Mouse (Mus musculus): ENCODE results near the gene BC049762. TPM values are rescaled to one million over a fixed set of nuclear protein-coding genes. Genes with fewer than 3 reads are reported as not detected.
A peak's percentile ranks its signal among the peaks of the same experiment; 100 is the strongest.

BC049762 gene
- polyA plus RNA-seq, 1 experiment from 2014 or later: 0.36 TPM

DNA sequence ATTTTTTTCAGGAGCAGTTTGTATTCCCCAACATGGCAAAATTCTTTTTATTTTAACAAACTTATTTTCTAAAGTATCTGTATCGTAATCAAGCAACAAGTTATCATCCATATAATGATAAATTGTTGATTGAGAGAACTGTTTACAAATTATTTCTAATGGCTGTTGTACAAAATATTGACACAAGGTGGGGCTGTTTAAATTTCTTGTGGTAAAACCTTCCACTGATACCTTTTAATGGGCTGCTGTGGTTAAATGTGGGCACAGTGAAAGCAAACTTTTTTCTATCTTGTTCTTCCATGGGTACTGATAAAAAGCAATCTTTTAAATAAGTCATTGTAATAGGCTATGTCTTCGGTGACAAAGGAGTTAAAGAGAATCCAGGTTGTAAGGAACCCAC lies 19.9 kb downstream of the BC049762 start:
- no peak for ATAC-seq (replicated peaks; ENCODE audit: insufficient number of reproducible peaks, low FRiP score, low TSS enrichment)
- no peak overlapping the region for H3K4me3 ChIP-seq (ENCODE audit: low read depth, low read length)
- H3K36me3 ChIP-seq (ENCODE audit: control insufficient read depth, insufficient read depth, low read length): no peaks in the 10 kb centered on the region
- H3K9me3 ChIP-seq (replicated peaks; ENCODE audit: control insufficient read depth, low read length): no peaks in the 10 kb centered on the region
- no peak overlapping the region for H3K9ac ChIP-seq (ENCODE audit: low read depth, low read length)
- 70% methylated on average over 2 of the region's 2 CpGs for WGBS (ENCODE audit: insufficient replicate concordance)
- no peak overlapping the region for H3K4me2 ChIP-seq
- no peak overlapping the region for H3K27ac ChIP-seq (ENCODE audit: low read depth, low read length)
- H3K27me3 ChIP-seq (ENCODE audit: control insufficient read depth, insufficient read depth, low read length): no peaks in the 10 kb centered on the region
- H3K4me1 ChIP-seq (ENCODE audit: control insufficient read depth, insufficient read depth, low read length): no peaks in the 10 kb centered on the region

GRCm38 (mm10) chr11:51234626-51235025 lies 28.2 kb downstream of the BC049762 start:
- Histone ChIP-seq H3K27me3 (ENCODE audit: control insufficient read depth, insufficient read depth, low read length) (no peaks in the 10 kb centered on the region), H3K27ac (ENCODE audit: low read depth, low read length) (no peak overlapping the region), H3K4me3 (ENCODE audit: low read depth, low read length) (no peak overlapping the region), H3K4me2 (no peak overlapping the region), H3K4me1 (ENCODE audit: control insufficient read depth, insufficient read depth, low read length) (no peaks in the 10 kb centered on the region), H3K9ac (ENCODE audit: low read depth, low read length) (no peak overlapping the region), H3K9me3 (replicated peaks; ENCODE audit: control insufficient read depth, low read length) (no peaks in the 10 kb centered on the region), H3K36me3 (ENCODE audit: control insufficient read depth, insufficient read depth, low read length) (no peaks in the 10 kb centered on the region)
- no peak for ATAC-seq (replicated peaks; ENCODE audit: insufficient number of reproducible peaks, low FRiP score, low TSS enrichment)
- WGBS (ENCODE audit: insufficient replicate concordance): 79% methylated on average over 9 of the region's 9 CpGs

DNA sequence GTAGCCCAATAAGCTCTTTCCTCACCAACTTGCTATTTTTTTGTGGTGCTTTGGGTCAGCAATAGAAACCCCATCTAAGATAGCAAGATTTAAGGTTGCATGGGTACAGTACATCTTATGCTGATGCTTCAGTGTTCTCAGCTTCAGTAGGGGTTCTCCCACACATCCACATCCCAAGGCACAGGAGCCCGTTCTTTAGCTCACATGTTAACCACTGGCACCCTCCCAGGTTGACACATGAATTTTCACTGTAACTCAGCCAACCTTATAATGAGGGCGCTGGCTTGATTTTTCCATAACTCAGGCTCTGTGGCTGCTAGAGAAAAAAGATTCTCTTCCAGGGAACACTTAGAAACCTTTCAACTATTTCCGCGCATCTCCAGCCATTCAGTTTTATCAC lies 35.7 kb downstream of the BC049762 start:
- ATAC-seq (replicated peaks; ENCODE audit: insufficient number of reproducible peaks, low FRiP score, low TSS enrichment): no peak
- 84% methylated on average over 4 of the region's 4 CpGs for WGBS (ENCODE audit: insufficient replicate concordance)
- no peaks in the 10 kb centered on the region for H3K36me3 ChIP-seq (ENCODE audit: control insufficient read depth, insufficient read depth, low read length)
- no peak overlapping the region for H3K27ac ChIP-seq (ENCODE audit: low read depth, low read length)
- H3K4me1 ChIP-seq (ENCODE audit: control insufficient read depth, insufficient read depth, low read length): no peaks in the 10 kb centered on the region
- H3K4me2 ChIP-seq: no peak overlapping the region
- no peak overlapping the region for H3K4me3 ChIP-seq (ENCODE audit: low read depth, low read length)
- H3K9me3 ChIP-seq (replicated peaks; ENCODE audit: control insufficient read depth, low read length): no peaks in the 10 kb centered on the region
- no peak overlapping the region for H3K9ac ChIP-seq (ENCODE audit: low read depth, low read length)
- H3K27me3 ChIP-seq (ENCODE audit: control insufficient read depth, insufficient read depth, low read length): no peaks in the 10 kb centered on the region; the same call in 1 of the 2 replicates

- Histone ChIP-seq H3K9ac (ENCODE audit: low read depth, low read length) (no peak within 1 kb of the TSS), H3K4me3 (ENCODE audit: low read depth, low read length) (no peak within 1 kb of the TSS), H3K9me3 (replicated peaks; ENCODE audit: control insufficient read depth, low read length) (no peaks in the 10 kb centered on the region), H3K4me1 (ENCODE audit: control insufficient read depth, insufficient read depth, low read length) (no peaks in the 10 kb centered on the region), H3K4me2 (no peak within 1 kb of the TSS), H3K36me3 (ENCODE audit: control insufficient read depth, insufficient read depth, low read length) (no peaks in the 10 kb centered on the region), H3K27ac (ENCODE audit: low read depth, low read length) (no peak within 1 kb of the TSS), H3K27me3 (ENCODE audit: control insufficient read depth, insufficient read depth, low read length) (no peaks in the 10 kb centered on the region)
- no peak for ATAC-seq (replicated peaks; ENCODE audit: insufficient number of reproducible peaks, low FRiP score, low TSS enrichment)
- 85% methylated on average over 11 of the region's 11 CpGs for WGBS (ENCODE audit: insufficient replicate concordance)
These were observed 42.5 kb downstream of the BC049762 start, which contains the start of gene Gm12569 for GRCm38 (mm10) chr11:51220308-51220707. TSS of gene Gm12569 (plus strand) at chr11:51220473.

DNA sequence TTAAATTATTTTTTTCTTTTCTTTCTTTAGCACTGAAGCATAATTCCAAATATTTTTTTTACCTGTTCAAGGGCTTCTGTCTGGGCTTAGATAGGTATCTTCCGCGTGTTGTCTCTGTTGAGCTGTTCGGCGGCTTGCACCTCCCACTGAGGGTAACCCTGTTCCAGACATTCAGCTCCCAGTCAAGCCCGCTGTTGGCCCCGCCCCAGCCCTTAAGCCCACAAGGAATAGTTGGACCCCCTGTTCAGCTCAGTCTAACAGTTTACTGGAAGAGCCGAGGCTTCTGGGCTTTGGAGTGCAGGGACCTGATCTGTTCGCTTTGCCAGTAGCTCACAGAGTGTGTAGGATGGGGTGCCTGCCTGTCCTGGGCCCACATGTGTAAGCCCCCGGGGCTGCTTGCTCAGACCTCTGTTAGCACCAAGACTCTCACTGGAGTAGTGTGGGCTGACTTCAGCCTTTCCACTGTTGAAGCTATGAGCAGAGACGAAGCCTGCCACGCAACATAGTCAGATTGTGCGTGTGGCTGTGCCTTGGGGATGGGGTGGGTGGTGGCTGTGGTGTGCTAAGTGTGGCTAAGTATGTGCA lies 43.4 kb downstream of the BC049762 start:
- Histone ChIP-seq H3K36me3 (ENCODE audit: control insufficient read depth, insufficient read depth, low read length) (no peaks in the 10 kb centered on the region), H3K27ac (ENCODE audit: low read depth, low read length) (no peak overlapping the region)
- 71% methylated on average over 12 of the region's 12 CpGs for WGBS (ENCODE audit: insufficient replicate concordance)

GRCm38 (mm10) chr11:51214021-51214420 lies 48.8 kb downstream of the BC049762 start:
- no peak overlapping the region for H3K4me2 ChIP-seq
- H3K36me3 ChIP-seq (ENCODE audit: control insufficient read depth, insufficient read depth, low read length): no peaks in the 10 kb centered on the region
- no peaks in the 10 kb centered on the region for H3K27me3 ChIP-seq (ENCODE audit: control insufficient read depth, insufficient read depth, low read length)
- WGBS (ENCODE audit: insufficient replicate concordance): 76% methylated on average over 7 of the region's 7 CpGs
- no peak overlapping the region for H3K4me3 ChIP-seq (ENCODE audit: low read depth, low read length)
- H3K9me3 ChIP-seq (replicated peaks; ENCODE audit: control insufficient read depth, low read length): no peaks in the 10 kb centered on the region
- ATAC-seq (replicated peaks; ENCODE audit: insufficient number of reproducible peaks, low FRiP score, low TSS enrichment): no peak
- H3K27ac ChIP-seq (ENCODE audit: low read depth, low read length): no peak overlapping the region
- no peak overlapping the region for H3K9ac ChIP-seq (ENCODE audit: low read depth, low read length)
- H3K4me1 ChIP-seq (ENCODE audit: control insufficient read depth, insufficient read depth, low read length): no peaks in the 10 kb centered on the region

More for the DNA sequence above, 43.4 kb downstream of the BC049762 start:
- Histone ChIP-seq H3K4me1 (ENCODE audit: control insufficient read depth, insufficient read depth, low read length) (no peaks in the 10 kb centered on the region), H3K4me2 (no peak overlapping the region), H3K9me3 (replicated peaks; ENCODE audit: control insufficient read depth, low read length) (no peaks in the 10 kb centered on the region), H3K27me3 (ENCODE audit: control insufficient read depth, insufficient read depth, low read length) (no peaks in the 10 kb centered on the region), H3K9ac (ENCODE audit: low read depth, low read length) (no peak overlapping the region), H3K4me3 (ENCODE audit: low read depth, low read length) (no peak overlapping the region)
- 0 out of 2 replicates have a peak, but pooled peaks have one; percentile 22 for ATAC-seq (replicated peaks; ENCODE audit: insufficient number of reproducible peaks, low FRiP score, low TSS enrichment)

- no peak overlapping the region for H3K4me2 ChIP-seq
- H3K4me3 ChIP-seq (ENCODE audit: low read depth, low read length): no peak overlapping the region
- no peak overlapping the region for H3K9ac ChIP-seq (ENCODE audit: low read depth, low read length)
- 75% methylated on average over 5 of the region's 5 CpGs for WGBS (ENCODE audit: insufficient replicate concordance)
- no peaks in the 10 kb centered on the region for H3K36me3 ChIP-seq (ENCODE audit: control insufficient read depth, insufficient read depth, low read length)
- H3K9me3 ChIP-seq (replicated peaks; ENCODE audit: control insufficient read depth, low read length): no peaks in the 10 kb centered on the region
- no peak overlapping the region for H3K27ac ChIP-seq (ENCODE audit: low read depth, low read length)
- H3K4me1 ChIP-seq (ENCODE audit: control insufficient read depth, insufficient read depth, low read length): no peaks in the 10 kb centered on the region
- ATAC-seq (replicated peaks; ENCODE audit: insufficient number of reproducible peaks, low FRiP score, low TSS enrichment): no peak
- H3K27me3 ChIP-seq (ENCODE audit: control insufficient read depth, insufficient read depth, low read length): no peaks in the 10 kb centered on the region
These were observed 51.4 kb downstream of the BC049762 start for GRCm38 (mm10) chr11:51211426-51211825.

DNA sequence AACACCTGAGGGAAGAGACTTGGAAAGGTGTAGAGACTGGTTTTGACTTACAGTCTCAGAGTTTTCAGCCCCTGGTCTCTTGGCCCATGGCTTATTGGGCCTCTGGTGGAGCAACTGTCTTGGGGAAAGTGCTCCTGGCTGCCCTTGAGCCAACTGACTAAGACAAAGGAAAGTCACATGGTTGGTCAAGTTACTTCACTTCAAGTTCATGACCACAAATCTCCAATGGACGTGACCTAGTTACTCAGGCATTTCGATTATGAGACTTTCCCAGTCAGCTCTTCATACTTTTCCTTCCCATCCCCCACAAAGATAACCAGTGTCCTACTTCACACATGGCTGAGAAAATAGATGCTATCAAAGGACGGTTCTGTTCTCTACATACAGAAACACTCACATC lies 55.1 kb downstream of the BC049762 start:
- no peaks in the 10 kb centered on the region for H3K27me3 ChIP-seq (ENCODE audit: control insufficient read depth, insufficient read depth, low read length)
- ATAC-seq (replicated peaks; ENCODE audit: insufficient number of reproducible peaks, low FRiP score, low TSS enrichment): no peak
- no peak overlapping the region for H3K4me3 ChIP-seq (ENCODE audit: low read depth, low read length)
- no peaks in the 10 kb centered on the region for H3K36me3 ChIP-seq (ENCODE audit: control insufficient read depth, insufficient read depth, low read length)
- H3K27ac ChIP-seq (ENCODE audit: low read depth, low read length): no peak overlapping the region
- 60% methylated on average over 3 of the region's 3 CpGs for WGBS (ENCODE audit: insufficient replicate concordance)
- H3K9me3 ChIP-seq (replicated peaks; ENCODE audit: control insufficient read depth, low read length): no peaks in the 10 kb centered on the region
- no peak overlapping the region for H3K4me2 ChIP-seq
- H3K9ac ChIP-seq (ENCODE audit: low read depth, low read length): no peak overlapping the region
- H3K4me1 ChIP-seq (ENCODE audit: control insufficient read depth, insufficient read depth, low read length): no peaks in the 10 kb centered on the region
